In the genomic region with DNA sequence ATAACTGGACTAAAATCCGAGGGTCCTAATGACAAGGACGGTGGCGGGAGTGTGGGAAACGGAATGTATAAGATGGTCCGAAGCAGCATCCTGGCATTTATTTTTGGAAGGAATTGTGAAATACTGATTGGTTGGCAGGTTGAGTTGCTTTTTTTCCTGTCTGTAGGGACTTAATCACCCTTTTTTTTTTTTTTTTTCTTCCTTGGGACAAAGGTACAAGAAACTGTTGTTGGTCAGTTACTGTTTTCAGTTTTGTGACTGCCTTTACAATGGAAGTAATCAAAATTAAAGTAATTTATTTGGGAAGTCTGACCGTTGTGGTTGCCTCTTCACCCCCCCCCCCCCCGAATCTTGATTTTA, we compare ENCODE assay signal across 8 mouse cellular contexts. TPM values are rescaled to one million over a fixed set of nuclear protein-coding genes. Genes with fewer than 3 reads are reported as not detected.
DNase-seq lines count a peak whose midpoint lies in the region; ATAC-seq and TF ChIP-seq lines count a peak whose summit lies in the region.

No protein-coding gene starts in this region.

- H3K9me3 ChIP-seq in lung, postnatal 0 days (ENCODE audit: low read length) = no peaks in the 10 kb centered on the region
- no peaks in the 10 kb centered on the region for H3K9me3 ChIP-seq in forebrain, embryonic 12.5 days
- H3K9me3 ChIP-seq in limb, embryonic 11.5 days (ENCODE audit: control insufficient read depth, low read length) = no peaks in the 10 kb centered on the region

- H3K9ac ChIP-seq in lung, postnatal 0 days (replicated peaks; ENCODE audit: low read depth) = peak overlapping the region; percentile 82
- H3K9ac ChIP-seq in forebrain, embryonic 12.5 days = peak overlapping the region; percentile 93
- H3K9ac ChIP-seq in limb, embryonic 11.5 days (ENCODE audit: low read length) = peak overlapping the region; percentile 95

- H3K27ac ChIP-seq in lung, postnatal 0 days (ENCODE audit: low read length) = peak overlapping the region; percentile 98
- H3K27ac ChIP-seq in forebrain, embryonic 12.5 days = peak overlapping the region; percentile 99
- H3K27ac ChIP-seq in limb, embryonic 11.5 days (replicated peaks; ENCODE audit: low read depth, low read length) = peak overlapping the region; percentile 99
- H3K27ac ChIP-seq in olfactory bulb, adult 2 months (ENCODE audit: insufficient read depth, low read depth, low read length) = peak overlapping the region; percentile 26; the same call in 1 of the 2 replicates

- TF ChIP-seq EP300 in lung, postnatal 0 days (IDR thresholded peaks at IDR 0.05) = no peak

- H3K4me2 ChIP-seq in lung, postnatal 0 days (replicated peaks; ENCODE audit: low read depth, low read length) = peak overlapping the region; percentile 95
- H3K4me2 ChIP-seq in forebrain, embryonic 12.5 days = peak overlapping the region; percentile 75
- H3K4me2 ChIP-seq in limb, embryonic 11.5 days (ENCODE audit: low read depth, severe bottlenecking) = peak overlapping the region; percentile 73

- 1% methylated on average over 7 of the region's 7 CpGs for WGBS in lung, postnatal 0 days
- 1% methylated on average over 7 of the region's 7 CpGs for WGBS in forebrain, embryonic 12.5 days
- under 1% methylated on average over 7 of the region's 7 CpGs for WGBS in limb, embryonic 11.5 days
- 2% methylated on average over 7 of the region's 7 CpGs for WGBS in olfactory bulb, adult 2 months

- ATAC-seq in lung, postnatal 0 days = no peak
- ATAC-seq in forebrain, embryonic 12.5 days (ENCODE audit: low FRiP score) = no peak
- ATAC-seq in limb, embryonic 11.5 days (ENCODE audit: insufficient number of reproducible peaks, low FRiP score, low TSS enrichment, low read depth) = no peak
- ATAC-seq in erythroid progenitor cell, adult 5-6 weeks (replicated peaks; ENCODE audit: low FRiP score, poor library complexity, severe bottlenecking) = no peak

- TF ChIP-seq CTCF in lung, postnatal 0 days (IDR thresholded peaks at IDR 0.05) = no peak
- TF ChIP-seq CTCF in olfactory bulb, adult 2 months (IDR thresholded peaks at IDR 0.05; ENCODE audit: insufficient read depth, low read depth, low read length) = no peak

- TF ChIP-seq POLR2A in olfactory bulb, adult 2 months (IDR thresholded peaks at IDR 0.05; ENCODE audit: insufficient read depth, low read depth, low read length) = no peak

- H3K36me3 ChIP-seq in lung, postnatal 0 days (ENCODE audit: insufficient read depth, low read length) = no peaks in the 10 kb centered on the region
- H3K36me3 ChIP-seq in forebrain, embryonic 12.5 days (replicated peaks) = no peaks in the 10 kb centered on the region
- H3K36me3 ChIP-seq in limb, embryonic 11.5 days (ENCODE audit: control insufficient read depth, insufficient read depth, low read length) = no peaks in the 10 kb centered on the region

- 0 out of 2 replicates have a peak, but pooled peaks cover 2% of the 10 kb centered on the region for H3K4me1 ChIP-seq in lung, postnatal 0 days (ENCODE audit: insufficient read depth, low read depth, low read length)
- H3K4me1 ChIP-seq in forebrain, embryonic 12.5 days = peaks cover 17% of the 10 kb centered on the region
- peaks cover 4% of the 10 kb centered on the region; the same call in 1 of the 2 replicates for H3K4me1 ChIP-seq in limb, embryonic 11.5 days (ENCODE audit: control insufficient read depth, insufficient read depth, low read length)
- H3K4me1 ChIP-seq in olfactory bulb, adult 2 months (ENCODE audit: control insufficient read depth, insufficient read depth, low read length) = peaks cover 7% of the 10 kb centered on the region; the same call in 1 of the 2 replicates

- H3K4me3 ChIP-seq in lung, postnatal 0 days (ENCODE audit: low read depth, low read length) = peak overlapping the region; percentile 78
- peak overlapping the region; percentile 91 for H3K4me3 ChIP-seq in forebrain, embryonic 12.5 days (replicated peaks)
- H3K4me3 ChIP-seq in limb, embryonic 11.5 days (ENCODE audit: low read depth, low read length) = peak overlapping the region; percentile 80
- peak overlapping the region; percentile 81 for H3K4me3 ChIP-seq in olfactory bulb, adult 2 months (ENCODE audit: insufficient read depth, low read depth, low read length)

- DNase-seq in lung, postnatal 0 days (ENCODE audit: low spot score) = no peak
- no peak for DNase-seq in lung, postnatal 25 days (ENCODE audit: low spot score)
- DNase-seq in limb, embryonic 11.5 days (ENCODE audit: low spot score) = no peak
- no peak for DNase-seq in right cerebral cortex, postnatal 36 days (ENCODE audit: low spot score in 2 of 2)
- no peak for DNase-seq in testis, postnatal 10 days (ENCODE audit: low spot score)

- no peaks in the 10 kb centered on the region for H3K27me3 ChIP-seq in lung, postnatal 0 days (replicated peaks; ENCODE audit: insufficient read depth, low read length)
- peaks cover 5% of the 10 kb centered on the region; the same call in 1 of the 2 replicates for H3K27me3 ChIP-seq in forebrain, embryonic 12.5 days
- no peaks in the 10 kb centered on the region for H3K27me3 ChIP-seq in limb, embryonic 11.5 days (ENCODE audit: control insufficient read depth, insufficient read depth, low read length)

RNA-seq across cellular contexts. Expression of a gene that starts 1.2 kb away (rescaled TPM):
- 3.4 and 3.9 TPM in 2 replicates for polyA plus RNA-seq in lung, postnatal 0 days (2015; fragmentation: Nextera tagmentation; extraction: Ambion mirVana)
- polyA plus RNA-seq in forebrain, embryonic 12.5 days (2016; fragmentation: Nextera tagmentation; extraction: Ambion mirVana) = 12.7 and 13.6 TPM in 2 replicates
- 13.0 and 18.5 TPM in 2 replicates for polyA plus RNA-seq in limb, embryonic 11.5 days (2014; fragmentation: Nextera tagmentation; extraction: Ambion mirVana)
- polyA plus RNA-seq in olfactory bulb, adult 2 months (2012; ENCODE audit: insufficient read depth, insufficient read length, low replicate concordance, missing spikeins) = not detected in 2 replicates
- 66.0 and 83.0 TPM in 2 replicates for total RNA-seq in erythroid progenitor cell, adult 5-6 weeks (2015; ENCODE audit: low replicate concordance)
- total RNA-seq in erythroid progenitor cell, adult 5-6 weeks (2017; ENCODE audit: low replicate concordance) = 56.0 and 89.0 TPM in 2 replicates

Comparison
In these comparisons a context has a peak if more than half of its experiments do, and no peak if none do; other contexts are left out.
1. H3K27ac ChIP-seq: peak in every context shown above with its lines; median percentile 99 in forebrain, embryonic 12.5 days; 99 in limb, embryonic 11.5 days; 98 in lung, postnatal 0 days; 26 in olfactory bulb, adult 2 months.